Mouse (Mus musculus) liver, embryonic 12.5 days (tissue): ENCODE measurements around the gene Mpig6b. TPM values are rescaled to one million over a fixed set of nuclear protein-coding genes. Genes with fewer than 3 reads are reported as not detected.

Experiments
- ATAC-seq: fragments of 200-750 bp; cut with Nextera tagmentation; 2 replicates; pipeline ENCODE4 v1.8.0; 2017; ENCODE audit warnings: moderate number of reproducible peaks, mild to moderate bottlenecking, moderate library complexity
- H3K27ac ChIP-seq: fragments of 300-500 bp; sonication (generic); 2 replicates; pipeline ENCODE4 v1.5.1; 2016; ENCODE audit warnings: mild to moderate bottlenecking
- H3K27me3 ChIP-seq: fragments of 300-500 bp; sonication (generic); replicated peaks from 2 replicates; pipeline ENCODE4 v1.6.1; 2016; ENCODE audit warnings: mild to moderate bottlenecking, moderate library complexity
- H3K36me3 ChIP-seq: fragments of 300-500 bp; sonication (generic); 2 replicates; pipeline ENCODE4 v1.6.1; 2016; ENCODE audit warnings: mild to moderate bottlenecking, moderate library complexity
- H3K4me1 ChIP-seq: fragments of 300-500 bp; sonication (generic); 2 replicates; pipeline ENCODE4 v1.6.1; 2016
- H3K4me2 ChIP-seq: fragments of 300-500 bp; sonication (generic); 2 replicates; pipeline ENCODE4 v1.6.1; 2016; ENCODE audit warnings: mild to moderate bottlenecking, moderate library complexity
- H3K4me3 ChIP-seq: fragments of 300-500 bp; sonication (generic); 2 replicates; pipeline ENCODE4 v1.5.1; 2016; ENCODE audit warnings: mild to moderate bottlenecking, moderate library complexity
- H3K9ac ChIP-seq: fragments of 300-500 bp; sonication (generic); 2 replicates; pipeline ENCODE4 v1.6.1; 2016; ENCODE audit warnings: mild to moderate bottlenecking, moderate library complexity
- H3K9me3 ChIP-seq: fragments of 300-500 bp; sonication (generic); replicated peaks from 2 replicates; pipeline ENCODE4 v1.6.1; 2016; ENCODE audit warnings: mild to moderate bottlenecking, moderate library complexity
- WGBS: fragments of 180-500 bp; shearing (Covaris S2); methylation state at CpG from one replicate; pipeline ENCODE4 v1.1.7; 2016; ENCODE audit not compliant: insufficient replicate concordance; 5-methylcytosine and 5-hydroxymethylcytosine counted together
- polyA plus RNA-seq: library from polyadenylated mRNA; unstranded; fragments of >200 nt; fragmentation: Nextera tagmentation; extraction: Ambion mirVana; gene quantifications from 2 replicates; pipeline ENCODE4 v1.2.1, GENCODE M21; 2016

Gene Mpig6b
- polyA plus RNA-seq, 1 experiment from 2014 or later: 8.7 TPM

DNA sequence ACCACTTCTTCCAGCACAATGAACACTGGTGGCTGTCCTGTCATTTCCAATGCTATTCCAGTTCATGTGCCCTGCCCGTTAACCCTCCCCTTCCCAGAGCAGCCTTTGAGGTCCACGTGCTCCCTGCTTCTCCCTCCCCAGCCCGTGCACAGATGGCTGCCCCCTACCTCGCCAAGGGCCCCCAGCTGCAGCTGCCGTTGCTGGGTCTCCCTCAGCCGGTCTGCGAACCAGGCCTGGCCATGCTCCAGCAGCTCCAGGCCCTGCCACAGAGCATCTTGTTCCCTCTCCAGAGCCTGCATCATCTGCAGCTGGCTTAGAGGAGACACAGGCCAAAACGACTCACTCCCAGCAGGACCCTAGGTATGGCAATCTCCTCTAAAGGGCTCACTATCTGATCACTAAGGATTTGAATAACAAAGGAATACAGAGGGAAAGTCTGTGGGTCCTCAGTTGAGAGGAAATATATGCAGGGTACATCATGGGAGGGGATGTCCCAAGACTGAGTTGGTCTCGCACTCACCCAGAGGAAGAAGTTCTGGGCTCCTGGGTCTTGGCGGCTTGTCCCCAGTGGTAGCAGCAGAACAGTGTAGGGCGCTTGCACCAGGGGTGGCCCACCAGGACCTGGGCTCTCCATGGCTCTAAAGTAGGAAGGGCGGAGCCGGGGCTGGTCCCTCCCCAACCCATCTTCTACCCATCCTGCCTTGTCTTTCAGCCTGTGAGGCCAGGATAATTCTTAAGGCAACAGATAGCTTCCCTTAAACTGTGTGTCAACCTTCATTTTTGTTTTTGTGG lies 38.5 kb downstream of the Mpig6b start, which contains the start of gene Sapcd1:
Gene Sapcd1 (minus strand): TSS at position 740 of the 792 bp plus-strand sequence.
- peaks cover 93% of the 10 kb centered on the region for H3K4me1 ChIP-seq
- no peaks in the 10 kb centered on the region for H3K36me3 ChIP-seq
- peak within 1 kb of the TSS; percentile 10; the same call in 1 of the 2 replicates for H3K9ac ChIP-seq
- 52% methylated on average over 13 of the region's 13 CpGs for WGBS
- H3K27ac ChIP-seq: peak within 1 kb of the TSS; percentile 17; the same call in 1 of the 2 replicates
- H3K4me3 ChIP-seq: no peak within 1 kb of the TSS
- H3K27me3 ChIP-seq: 0 out of 2 replicates have a peak, but pooled peaks cover 6% of the 10 kb centered on the region
- ATAC-seq: no peak
- no peaks in the 10 kb centered on the region for H3K9me3 ChIP-seq
- H3K4me2 ChIP-seq: no peak within 1 kb of the TSS

DNA sequence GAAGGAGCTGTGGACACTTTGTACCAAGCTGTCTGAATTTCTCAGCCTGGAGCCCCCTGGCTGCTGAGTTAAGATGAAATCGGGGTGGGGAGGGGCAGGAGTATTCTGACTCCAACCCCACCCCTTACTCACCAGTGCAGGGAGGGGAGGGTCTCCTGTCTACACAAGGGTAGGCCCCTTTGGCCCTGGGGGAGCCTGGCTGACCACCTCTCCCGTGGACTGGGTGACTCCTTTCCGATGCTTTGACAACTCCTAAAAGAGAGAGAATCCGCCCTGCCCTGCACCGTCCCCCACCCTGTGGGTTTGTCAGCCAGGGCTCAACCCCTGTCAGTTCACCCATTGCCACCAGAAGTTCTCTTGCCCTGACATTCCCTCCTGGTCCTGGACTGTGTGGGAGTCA lies 39.8 kb downstream of the Mpig6b start:
- Histone ChIP-seq H3K9me3 (no peaks in the 10 kb centered on the region), H3K36me3 (no peaks in the 10 kb centered on the region), H3K27me3 (0 out of 2 replicates have a peak, but pooled peaks cover 6% of the 10 kb centered on the region), H3K4me2 (no peak overlapping the region), H3K9ac (no peak overlapping the region), H3K4me1 (peaks cover 93% of the 10 kb centered on the region), H3K4me3 (no peak overlapping the region), H3K27ac (no peak overlapping the region)
- ATAC-seq: no peak
- 65% methylated on average over 5 of the region's 5 CpGs for WGBS

DNA sequence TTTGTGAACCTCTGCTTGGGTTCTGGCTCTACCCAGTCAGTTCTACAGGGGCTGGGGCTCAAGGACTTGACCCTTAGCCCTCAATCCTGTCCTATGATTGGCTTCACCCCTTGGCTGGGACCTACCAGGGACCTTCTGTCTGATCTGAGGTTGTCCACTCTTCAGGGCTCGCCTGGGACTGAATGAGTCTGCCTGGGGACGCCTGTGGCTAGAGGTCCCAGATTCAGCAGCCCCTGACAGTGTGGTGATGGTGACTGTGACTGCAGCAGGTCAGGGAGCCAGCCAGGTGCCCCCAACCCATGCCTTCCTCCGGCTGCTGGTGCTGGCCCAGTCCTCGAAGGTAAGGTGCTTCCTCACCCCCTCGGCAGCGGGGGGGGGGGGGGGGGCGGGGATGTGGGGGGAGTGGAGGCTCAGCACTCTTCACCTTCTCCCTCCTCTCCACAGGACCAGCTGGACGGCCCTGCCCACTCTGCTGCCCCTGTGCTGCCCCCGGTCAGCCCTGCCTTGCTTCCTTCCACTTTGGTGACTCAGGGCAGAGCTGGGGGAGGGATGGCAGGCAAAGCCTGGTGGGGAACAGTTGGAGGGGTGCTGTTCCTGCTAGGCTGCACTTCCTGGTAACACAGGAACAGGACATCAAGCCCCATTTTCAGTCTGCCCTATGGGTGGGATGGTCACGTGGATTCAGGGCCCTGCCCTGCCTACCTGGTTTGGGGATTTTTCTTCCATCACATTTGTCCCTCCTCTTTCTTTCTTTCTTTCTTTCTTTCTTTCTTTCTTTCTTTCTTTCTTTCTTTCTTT lies 41.1 kb downstream of the Mpig6b start:
- Histone ChIP-seq H3K27me3 (0 out of 2 replicates have a peak, but pooled peaks cover 3% of the 10 kb centered on the region), H3K4me1 (peaks cover 90% of the 10 kb centered on the region), H3K9ac (no peak overlapping the region), H3K36me3 (no peaks in the 10 kb centered on the region), H3K27ac (no peak overlapping the region), H3K9me3 (no peaks in the 10 kb centered on the region), H3K4me2 (no peak overlapping the region; the same call in 1 of the 2 replicates), H3K4me3 (no peak overlapping the region)
- no peak for ATAC-seq
- 58% methylated on average over 8 of the region's 10 CpGs for WGBS

DNA sequence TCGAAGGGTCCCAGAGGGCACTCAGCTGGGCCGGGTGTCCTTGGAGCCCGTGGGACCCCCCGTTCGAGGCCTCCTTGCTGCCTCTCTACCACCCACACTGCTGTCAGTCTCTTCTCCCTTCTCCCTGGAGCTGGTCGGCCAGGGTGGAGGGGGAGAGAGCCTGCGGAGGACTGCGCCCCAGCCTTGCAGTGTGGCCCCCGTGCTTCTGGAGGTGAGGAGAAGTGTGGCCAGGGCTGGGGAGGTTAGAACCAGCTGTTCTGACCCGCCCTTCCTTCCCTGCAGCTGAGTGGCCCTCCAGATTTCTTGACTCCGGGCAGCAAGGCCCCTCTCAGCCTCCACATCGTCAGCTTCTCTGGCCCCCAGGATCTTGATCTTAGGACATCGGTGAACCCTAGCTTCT lies 41.7 kb downstream of the Mpig6b start:
- Histone ChIP-seq H3K9me3 (no peaks in the 10 kb centered on the region), H3K27me3 (0 out of 2 replicates have a peak, but pooled peaks cover 3% of the 10 kb centered on the region), H3K9ac (no peak overlapping the region), H3K4me1 (peaks cover 84% of the 10 kb centered on the region), H3K27ac (peak overlapping the region; percentile 39), H3K36me3 (no peaks in the 10 kb centered on the region), H3K4me3 (no peak overlapping the region), H3K4me2 (no peak overlapping the region)
- 52% methylated on average over 13 of the region's 13 CpGs for WGBS
- ATAC-seq: no peak

DNA sequence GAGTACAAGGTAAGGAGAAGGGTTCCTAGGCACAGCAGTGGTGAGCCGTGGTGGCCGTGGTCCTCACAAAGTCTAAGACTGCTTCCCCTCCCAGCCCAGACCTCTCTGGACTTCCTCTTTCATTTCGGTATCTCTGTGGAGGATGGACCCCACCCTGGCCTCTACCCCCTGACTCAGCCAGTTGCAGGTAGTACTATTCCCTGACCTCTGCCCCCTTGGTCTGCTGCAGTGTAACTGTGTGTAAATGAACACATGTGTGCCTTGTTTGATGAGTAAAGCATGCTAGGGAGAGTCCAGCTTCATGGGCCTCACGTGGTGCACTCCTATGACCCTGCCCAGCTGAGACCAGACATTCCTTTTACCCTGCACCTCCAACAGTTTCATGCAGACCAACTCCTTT lies 42.2 kb downstream of the Mpig6b start:
- Histone ChIP-seq H3K4me2 (0 out of 2 replicates have a peak overlapping the region, but pooled peaks have one; percentile 4), H3K36me3 (no peaks in the 10 kb centered on the region), H3K27ac (peak overlapping the region; percentile 42), H3K27me3 (0 out of 2 replicates have a peak, but pooled peaks cover 3% of the 10 kb centered on the region), H3K9ac (0 out of 2 replicates have a peak overlapping the region, but pooled peaks have one; percentile 13), H3K9me3 (no peaks in the 10 kb centered on the region), H3K4me3 (no peak overlapping the region), H3K4me1 (peaks cover 79% of the 10 kb centered on the region)
- 19% methylated on average over 4 of the region's 4 CpGs for WGBS
- no peak for ATAC-seq

DNA sequence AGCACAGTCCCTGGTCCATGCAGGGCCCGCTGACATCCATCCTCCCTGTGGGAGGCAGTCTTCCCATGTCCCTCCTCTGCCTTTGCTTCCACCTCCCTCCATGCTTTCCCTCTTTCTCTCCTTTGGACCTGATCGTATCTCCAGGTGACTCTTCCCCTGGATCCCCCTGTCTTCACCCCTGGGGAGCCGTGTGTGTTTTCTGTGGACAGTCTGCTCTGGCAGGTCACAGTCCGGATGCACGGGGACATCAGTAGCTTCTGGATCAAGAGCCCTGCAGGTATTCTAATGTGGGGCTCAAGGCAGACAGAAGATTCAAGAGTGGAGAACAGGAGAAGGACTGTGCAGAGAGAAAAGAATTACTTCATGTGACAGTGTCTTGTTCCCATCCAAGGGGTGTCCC lies 42.8 kb downstream of the Mpig6b start:
- Histone ChIP-seq H3K4me3 (no peak overlapping the region), H3K4me1 (peaks cover 74% of the 10 kb centered on the region), H3K9me3 (no peaks in the 10 kb centered on the region), H3K4me2 (no peak overlapping the region), H3K9ac (0 out of 2 replicates have a peak overlapping the region, but pooled peaks have one; percentile 13), H3K36me3 (no peaks in the 10 kb centered on the region), H3K27ac (peak overlapping the region; percentile 77; the same call in 1 of the 2 replicates), H3K27me3 (0 out of 2 replicates have a peak, but pooled peaks cover 3% of the 10 kb centered on the region)
- 79% methylated on average over 5 of the region's 5 CpGs for WGBS
- no peak for ATAC-seq

DNA sequence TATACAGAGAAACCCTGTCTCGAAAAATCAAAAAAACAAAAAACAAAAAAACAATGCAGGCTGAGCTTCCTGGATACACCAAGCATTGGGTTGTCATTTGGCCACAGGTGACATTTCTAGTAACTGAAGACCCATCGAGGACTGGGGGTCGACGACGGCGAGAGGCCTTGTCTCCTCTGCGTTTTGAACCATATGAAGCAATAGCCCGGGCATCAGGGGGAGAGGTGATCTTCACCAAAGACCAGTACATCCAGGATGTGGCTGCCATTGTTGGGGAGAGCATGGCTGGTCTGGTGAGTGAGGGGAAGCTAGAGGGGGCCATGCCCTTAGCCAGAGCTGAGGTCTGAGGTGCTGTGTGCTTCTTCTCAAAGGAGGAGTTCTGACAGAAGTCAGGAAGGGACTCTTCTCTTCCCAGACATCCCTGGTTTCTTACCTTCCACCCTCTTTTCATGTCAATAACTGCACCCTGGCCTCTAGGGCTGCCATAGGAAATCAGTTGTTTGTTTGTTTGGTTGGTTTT lies 43.4 kb downstream of the Mpig6b start:
- peak overlapping the region; percentile 77 for H3K27ac ChIP-seq
- no peak overlapping the region for H3K4me3 ChIP-seq
- H3K9ac ChIP-seq: no peak overlapping the region
- peaks cover 74% of the 10 kb centered on the region for H3K4me1 ChIP-seq
- no peak for ATAC-seq
- H3K36me3 ChIP-seq: no peaks in the 10 kb centered on the region
- H3K4me2 ChIP-seq: peak overlapping the region; percentile 57; the same call in 1 of the 2 replicates
- H3K9me3 ChIP-seq: no peaks in the 10 kb centered on the region
- 60% methylated on average over 8 of the region's 8 CpGs for WGBS
- H3K27me3 ChIP-seq: 0 out of 2 replicates have a peak, but pooled peaks cover 3% of the 10 kb centered on the region

DNA sequence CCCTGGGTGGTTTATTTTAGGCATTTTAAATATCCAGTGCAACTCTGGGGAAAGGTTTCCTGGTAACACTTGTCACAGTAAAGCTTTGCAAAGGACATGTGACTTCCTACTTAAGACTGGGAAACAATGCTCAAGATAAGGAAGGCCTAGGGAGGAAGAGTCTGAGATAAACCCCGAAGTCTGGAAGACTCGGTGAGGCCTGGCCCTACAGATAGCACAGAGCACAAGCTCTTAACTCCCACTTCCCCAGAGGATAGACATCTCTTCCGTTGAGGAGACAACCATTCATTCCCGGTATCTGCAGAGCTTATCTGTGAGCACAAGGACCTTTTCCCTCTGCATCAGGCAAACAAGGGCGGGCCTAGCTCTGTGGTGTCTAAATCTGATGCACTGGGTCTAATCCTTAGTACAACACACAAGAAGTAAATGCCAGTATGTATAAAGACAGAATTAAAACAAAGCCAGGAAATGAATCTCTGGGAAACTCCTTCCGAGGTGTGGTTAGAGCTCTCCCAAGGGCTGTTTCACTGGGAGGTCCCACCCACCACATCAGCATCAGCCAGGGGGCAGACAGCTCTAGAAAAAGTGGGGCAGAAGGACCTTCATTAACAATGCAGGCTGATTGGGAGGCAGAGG lies 44.0 kb downstream of the Mpig6b start:
- H3K4me1 ChIP-seq: peaks cover 70% of the 10 kb centered on the region
- peak overlapping the region; percentile 57 for H3K4me2 ChIP-seq
- H3K4me3 ChIP-seq: no peak overlapping the region
- peaks cover 2% of the 10 kb centered on the region for H3K36me3 ChIP-seq
- 0 out of 2 replicates have a peak, but pooled peaks cover 3% of the 10 kb centered on the region for H3K27me3 ChIP-seq
- H3K27ac ChIP-seq: peak overlapping the region; percentile 77
- no peak overlapping the region for H3K9ac ChIP-seq
- H3K9me3 ChIP-seq: no peaks in the 10 kb centered on the region
- peak; percentile 90 for ATAC-seq
- 5% methylated on average over 6 of the region's 6 CpGs for WGBS

DNA sequence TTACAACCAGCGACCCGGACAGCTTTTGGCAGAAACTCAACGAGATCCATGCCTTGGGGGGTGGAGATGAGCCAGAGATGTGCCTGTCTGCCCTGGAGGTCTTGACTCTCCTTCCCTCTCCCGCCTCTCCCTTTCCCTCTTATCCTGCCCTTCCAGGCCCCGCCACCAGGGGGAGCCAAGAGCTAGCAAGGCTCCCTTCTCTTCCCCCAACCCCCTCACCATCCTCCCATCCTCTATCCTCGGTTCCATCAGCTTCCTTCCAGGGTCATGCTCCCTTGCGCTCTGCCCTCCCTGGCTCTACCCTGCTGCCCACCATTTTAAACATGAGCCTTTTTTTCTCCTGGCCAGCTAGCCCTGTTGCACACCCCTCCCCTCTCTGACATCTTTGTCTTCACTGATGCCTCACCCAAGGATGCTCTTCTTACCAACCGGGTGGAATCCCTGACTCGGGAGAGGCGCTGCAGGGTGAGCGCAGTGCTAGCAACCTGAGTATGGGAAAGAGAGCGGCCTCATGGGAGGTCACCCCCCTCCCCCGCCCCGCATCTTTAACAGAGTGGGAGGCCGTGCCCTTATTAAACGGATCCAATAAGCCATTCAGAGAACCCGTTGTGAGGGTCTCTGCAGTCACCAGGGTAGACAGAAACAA lies 44.7 kb downstream of the Mpig6b start:
- Histone ChIP-seq H3K36me3 (peaks cover 9% of the 10 kb centered on the region), H3K4me1 (peaks cover 74% of the 10 kb centered on the region), H3K27ac (peak overlapping the region; percentile 77), H3K4me3 (peak overlapping the region; percentile 18), H3K9ac (peak overlapping the region; percentile 47; the same call in 1 of the 2 replicates), H3K9me3 (no peaks in the 10 kb centered on the region), H3K27me3 (0 out of 2 replicates have a peak, but pooled peaks cover 3% of the 10 kb centered on the region), H3K4me2 (peak overlapping the region; percentile 57)
- WGBS: 3% methylated on average over 17 of the region's 17 CpGs
- peak; percentile 13; the same call in 1 of the 2 replicates for ATAC-seq

DNA sequence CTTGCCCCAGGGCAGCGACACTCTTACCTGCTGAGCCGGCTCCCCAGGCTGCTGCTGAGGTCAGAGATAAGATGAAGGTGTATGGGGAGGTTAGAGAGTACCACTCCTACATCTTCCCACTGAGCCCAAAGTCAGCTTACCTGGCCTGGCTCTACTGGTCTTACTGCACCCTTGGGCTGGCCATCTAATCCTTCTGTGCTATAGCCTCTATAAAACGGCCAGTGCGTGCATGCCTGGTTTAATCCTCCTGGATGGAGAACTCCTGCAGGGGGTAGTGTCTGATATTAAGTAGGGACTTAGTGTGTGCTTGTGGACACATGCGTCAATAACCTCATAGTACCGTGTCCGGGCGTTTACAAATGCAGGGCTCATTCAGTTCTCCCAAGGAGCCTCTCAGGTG lies 45.4 kb downstream of the Mpig6b start:
- no peak overlapping the region for H3K9ac ChIP-seq
- peaks cover 71% of the 10 kb centered on the region for H3K4me1 ChIP-seq
- 0 out of 2 replicates have a peak, but pooled peaks cover 3% of the 10 kb centered on the region for H3K27me3 ChIP-seq
- no peak overlapping the region for H3K4me2 ChIP-seq
- peaks cover 16% of the 10 kb centered on the region for H3K36me3 ChIP-seq
- no peak overlapping the region for H3K4me3 ChIP-seq
- no peak overlapping the region for H3K27ac ChIP-seq
- no peak for ATAC-seq
- H3K9me3 ChIP-seq: no peaks in the 10 kb centered on the region
- WGBS: 74% methylated on average over 8 of the region's 8 CpGs

DNA sequence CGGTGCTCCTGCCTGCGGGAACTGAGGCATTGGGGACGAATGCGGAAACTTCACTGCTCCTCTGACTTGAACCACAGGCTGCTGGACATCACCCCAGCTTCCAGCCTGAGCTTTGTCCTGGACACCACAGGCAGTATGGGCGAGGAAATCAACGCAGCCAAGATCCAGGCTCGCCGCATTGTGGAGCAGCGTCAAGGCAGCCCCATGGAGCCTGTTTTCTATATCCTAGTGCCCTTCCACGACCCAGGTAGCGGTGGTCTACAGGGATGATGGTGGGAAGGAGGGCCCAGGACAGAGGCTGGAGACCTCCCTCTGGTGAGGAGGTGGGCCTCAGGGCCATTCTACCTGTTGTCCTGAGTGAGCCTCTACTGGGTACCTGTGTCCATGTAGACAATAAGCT lies 46.1 kb downstream of the Mpig6b start:
- WGBS: 81% methylated on average over 11 of the region's 11 CpGs
- no peak overlapping the region for H3K4me2 ChIP-seq
- H3K27ac ChIP-seq: no peak overlapping the region
- H3K36me3 ChIP-seq: peaks cover 23% of the 10 kb centered on the region
- peaks cover 65% of the 10 kb centered on the region for H3K4me1 ChIP-seq
- H3K27me3 ChIP-seq: 0 out of 2 replicates have a peak, but pooled peaks cover 3% of the 10 kb centered on the region
- no peaks in the 10 kb centered on the region for H3K9me3 ChIP-seq
- H3K4me3 ChIP-seq: no peak overlapping the region
- no peak for ATAC-seq
- H3K9ac ChIP-seq: no peak overlapping the region
